Mouse (Mus musculus) G1E (cell line): ENCODE measurements around the gene Smok2b. TPM values are rescaled to one million over a fixed set of nuclear protein-coding genes. Genes with fewer than 3 reads are reported as not detected.
"Not testable (repeated sequence)": the region's sequence is repeated elsewhere in the genome, so short reads cannot be mapped to it uniquely, and the experiment has no call there.

Experiments
- ATAC-seq: 2 replicates; pipeline ENCODE4 v1.8.0; 2016; ENCODE audit warnings: mild to moderate bottlenecking; ENCODE audit not compliant: insufficient number of reproducible peaks, poor library complexity, low FRiP score, severe bottlenecking; ENCODE audit errors: extremely low read depth
- DNase-seq: peaks from one replicate; pipeline ENCODE4 v3.0.0; 2012; ENCODE audit warnings: low spot score
- H3K27me3 ChIP-seq: 2 replicates; pipeline ENCODE4 v1.6.1; 2012; ENCODE audit warnings: mild to moderate bottlenecking, low read length, inconsistent platforms; ENCODE audit not compliant: insufficient read depth
- H3K36me3 ChIP-seq: replicated peaks from 2 replicates; pipeline ENCODE3; 2012; ENCODE audit warnings: mild to moderate bottlenecking, inconsistent platforms
- H3K4me1 ChIP-seq: 2 replicates; pipeline ENCODE4 v1.6.1; 2012; ENCODE audit warnings: low read depth, low read length, inconsistent platforms, mixed read lengths; ENCODE audit not compliant: insufficient read depth
- H3K4me3 ChIP-seq: 2 replicates; pipeline ENCODE4 v1.5.1; 2012; ENCODE audit warnings: low read depth, mild to moderate bottlenecking, inconsistent platforms, low read length, moderate library complexity, mixed read lengths
- H3K9me3 ChIP-seq: replicated peaks from 2 replicates; pipeline ENCODE4 v1.6.1; 2012; ENCODE audit warnings: inconsistent platforms
- CTCF ChIP-seq: IDR thresholded peaks from 2 replicates; pipeline ENCODE4 v1.5.1; 2012; ENCODE audit warnings: low read depth, low read length, inconsistent platforms, mixed read lengths
- GATA1 ChIP-seq: IDR thresholded peaks from 2 replicates; pipeline ENCODE4 v1.6.1; 2012; ENCODE audit warnings: borderline replicate concordance, low read length, inconsistent platforms, mixed read lengths
- GATA2 ChIP-seq: IDR thresholded peaks from 2 replicates; pipeline ENCODE4 v1.6.1; 2012; ENCODE audit warnings: low read depth, low read length, inconsistent platforms, borderline replicate concordance
- POLR2AphosphoS5 ChIP-seq: IDR thresholded peaks from 2 replicates; pipeline ENCODE4 v1.6.1; 2012; ENCODE audit warnings: low read depth, low read length, inconsistent platforms; ENCODE audit not compliant: insufficient replicate concordance
- TAL1 ChIP-seq: conservative IDR thresholded peaks from 2 replicates; pipeline ENCODE4 v1.6.1; 2012; ENCODE audit warnings: low read depth, low read length, inconsistent platforms, mixed read lengths
- polyA plus RNA-seq: library from polyadenylated mRNA; stranded (reverse); fragments of >175 nt; gene quantifications from 2 replicates; pipeline ENCODE4 v1.2.3, GENCODE M21; 2012
- total RNA-seq, 2 experiments: library from RNA; stranded (forward) in 1 of 2; stranded (reverse) in 1 of 2; fragments of 200-1000 nt in 1 of 2; fragments of >200 nt in 1 of 2; fragmentation: Nextera tagmentation in 1 of 2; gene quantifications; 2 replicates each; pipeline ENCODE4 v1.2.3; 2014 to 2017

Smok2b gene
- total and polyA plus RNA-seq, 3 experiments: 0.11 TPM; not detected in 2

DNA sequence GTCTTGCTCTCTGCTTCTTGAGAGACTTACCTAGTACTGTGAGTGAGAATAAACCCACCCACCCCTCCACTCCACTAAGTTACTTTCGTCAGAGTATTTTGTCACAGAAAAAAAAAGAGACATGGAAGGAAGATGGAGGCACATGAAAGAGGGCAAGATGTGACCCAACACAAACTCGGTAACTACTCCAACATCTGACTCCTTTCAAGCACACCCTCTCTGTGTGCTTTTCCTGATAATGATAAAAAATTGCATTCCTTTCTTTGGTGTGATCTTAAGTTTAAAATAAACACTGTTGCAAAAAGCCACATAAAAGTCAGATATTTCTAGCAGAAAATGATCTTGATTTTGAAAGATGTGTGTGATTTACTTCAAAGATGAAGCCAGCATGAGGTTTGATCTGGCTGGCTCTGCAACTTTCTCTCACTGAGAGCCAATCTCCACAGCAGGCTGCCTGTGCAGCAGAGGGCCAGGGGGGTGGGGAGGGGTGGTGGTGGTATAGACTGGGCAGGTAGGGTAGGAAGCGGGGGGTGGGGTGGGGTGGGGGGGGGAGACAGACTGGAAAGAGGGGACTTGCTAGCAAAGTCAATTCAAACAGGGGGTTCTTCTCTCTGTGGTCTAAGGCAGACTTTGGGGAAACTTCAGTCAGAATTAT, 27.5 kb upstream of the Smok2b start:
- DNase-seq, H3K27me3 ChIP-seq, H3K9me3 ChIP-seq, ATAC-seq, H3K36me3 ChIP-seq, H3K4me3 ChIP-seq, H3K4me1 ChIP-seq: not testable (repeated sequence)

DNA sequence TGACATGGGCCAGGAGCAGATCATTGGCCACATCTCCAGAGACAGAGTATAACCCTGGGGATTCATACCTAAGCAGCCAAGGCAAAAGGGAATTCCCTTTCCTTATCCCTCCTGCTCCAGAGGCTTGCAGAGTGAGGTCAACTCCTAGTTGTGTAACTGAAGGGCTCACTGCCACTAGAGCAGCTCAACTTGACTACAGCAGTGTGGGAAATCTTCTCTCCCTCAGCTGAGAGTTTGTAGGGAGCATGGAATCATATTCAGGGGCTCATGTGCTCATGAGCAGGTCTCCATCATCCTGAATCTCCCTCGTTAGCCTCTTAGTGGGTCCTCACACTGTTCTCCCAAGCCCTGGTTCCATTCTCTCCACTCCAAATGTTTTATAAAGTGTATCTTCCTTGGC, 24.8 kb upstream of the Smok2b start:
- H3K27me3 ChIP-seq, DNase-seq, H3K4me3 ChIP-seq, ATAC-seq, H3K36me3 ChIP-seq, H3K4me1 ChIP-seq, H3K9me3 ChIP-seq: not testable (repeated sequence)

DNA sequence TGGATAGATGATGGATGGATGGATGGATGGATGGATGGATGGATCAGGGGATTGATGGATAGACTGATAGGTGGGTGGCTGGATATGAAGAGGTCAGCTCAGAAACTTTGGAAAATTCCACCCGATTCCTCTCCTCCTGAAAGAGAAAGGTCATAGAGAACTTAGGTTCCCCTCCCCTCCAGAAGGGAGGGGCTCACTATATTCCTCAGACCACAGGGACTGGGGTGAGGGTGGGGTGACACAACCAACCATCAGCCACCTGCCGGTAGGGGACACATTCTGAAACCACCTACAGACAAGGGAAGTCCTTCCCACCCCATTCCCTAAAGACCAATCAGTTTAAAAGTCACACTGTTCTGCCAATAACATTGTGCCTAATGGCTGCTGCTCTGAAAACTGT, 23.6 kb upstream of the Smok2b start:
- no peaks in the 10 kb centered on the region for H3K36me3 ChIP-seq
- DNase-seq (no peak), ATAC-seq (no peak)
- H3K9me3 ChIP-seq: no peaks in the 10 kb centered on the region
- TF ChIP-seq GATA1 (no peak), POLR2AphosphoS5 (no peak), GATA2 (no peak), CTCF (no peak), TAL1 (no peak)
- H3K27me3 ChIP-seq: no peaks in the 10 kb centered on the region
- no peaks in the 10 kb centered on the region for H3K4me1 ChIP-seq
- H3K4me3 ChIP-seq: no peak overlapping the region

DNA sequence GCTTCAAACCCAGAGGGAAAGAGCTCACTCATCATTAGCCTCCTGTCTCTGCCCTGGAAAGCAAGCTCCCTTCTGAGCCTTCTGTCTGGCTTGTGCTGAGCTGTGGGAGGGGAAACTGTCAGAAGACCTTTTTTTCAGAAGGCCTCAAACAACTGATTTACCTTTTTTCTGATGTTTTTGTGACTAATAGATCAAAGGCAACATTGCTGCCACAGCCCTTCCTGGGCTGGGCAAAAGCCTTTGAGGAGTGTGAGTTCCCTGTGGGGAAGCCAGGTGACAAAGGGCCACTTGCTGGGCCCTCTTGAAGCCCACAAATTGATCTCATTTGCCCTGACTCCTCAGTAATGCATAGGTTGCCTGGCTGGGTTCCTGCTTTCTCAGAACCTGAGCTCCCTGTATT, 21.6 kb upstream of the Smok2b start:
- not testable (repeated sequence) for H3K9me3 ChIP-seq, DNase-seq, H3K27me3 ChIP-seq, ATAC-seq, H3K36me3 ChIP-seq, H3K4me1 ChIP-seq, H3K4me3 ChIP-seq

DNA sequence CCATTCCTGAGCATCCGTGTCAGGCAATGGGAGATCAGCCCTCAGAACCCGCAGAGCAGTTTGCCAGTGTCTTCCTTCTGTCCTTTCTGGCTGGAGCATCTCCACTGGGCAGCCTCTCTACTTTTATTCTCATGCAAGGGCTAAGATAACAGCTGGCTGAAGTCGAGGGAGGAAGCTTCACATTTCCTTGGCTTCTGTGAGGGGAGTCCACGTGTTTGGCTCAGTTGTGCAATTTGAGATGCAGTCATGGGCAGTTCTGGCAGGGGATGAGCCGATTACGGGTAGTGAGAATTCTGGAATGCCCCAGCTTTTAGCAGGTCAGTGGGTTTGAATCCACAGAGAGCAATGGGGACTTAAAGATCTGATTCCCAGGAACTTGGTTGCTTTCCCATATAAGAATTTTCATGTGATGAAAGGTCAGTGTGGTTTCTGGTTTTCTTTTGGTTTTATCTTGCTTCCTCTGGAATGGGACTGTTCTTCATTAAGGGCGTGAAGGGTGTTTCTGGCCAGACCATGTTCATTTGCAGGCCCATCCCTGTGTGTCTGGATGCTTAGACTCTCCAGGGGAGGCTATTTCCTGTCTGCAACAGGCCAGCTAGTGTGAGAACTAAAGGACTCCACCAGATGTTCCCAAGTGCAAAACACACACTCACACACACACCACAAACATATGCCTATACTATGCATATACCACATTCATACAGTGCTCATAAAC, 17.8 kb upstream of the Smok2b start:
- DNase-seq (no peak), ATAC-seq (no peak)
- no peaks in the 10 kb centered on the region for H3K27me3 ChIP-seq
- no peaks in the 10 kb centered on the region for H3K9me3 ChIP-seq
- no peaks in the 10 kb centered on the region for H3K4me1 ChIP-seq
- no peak overlapping the region for H3K4me3 ChIP-seq
- no peaks in the 10 kb centered on the region for H3K36me3 ChIP-seq
- no peak for TF ChIP-seq TAL1
- TF ChIP-seq GATA2: no peak
- no peak for TF ChIP-seq POLR2AphosphoS5
- no peak for TF ChIP-seq CTCF
- no peak for TF ChIP-seq GATA1

DNA sequence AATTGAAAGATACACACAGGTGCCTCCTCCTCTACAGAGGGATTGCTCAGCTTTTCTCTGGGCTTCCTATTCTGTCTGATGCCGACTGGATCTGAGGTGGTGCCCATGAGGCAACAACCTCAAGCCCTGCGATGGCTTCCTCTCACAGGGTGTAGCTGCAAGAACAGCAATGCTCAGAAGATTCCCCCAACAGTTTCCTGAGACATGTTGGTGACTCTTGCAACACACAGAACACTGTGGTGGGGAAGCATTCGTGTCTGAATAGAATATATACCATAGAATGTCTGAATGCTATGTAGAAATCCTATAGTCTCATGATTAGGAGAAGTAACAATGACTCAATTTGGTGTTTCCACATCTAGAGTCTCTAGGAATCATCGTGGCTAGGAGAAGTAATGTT, 15.9 kb upstream of the Smok2b start:
- ATAC-seq (no peak), DNase-seq (no peak)
- Histone ChIP-seq H3K36me3 (no peaks in the 10 kb centered on the region), H3K9me3 (no peaks in the 10 kb centered on the region), H3K4me3 (no peak overlapping the region), H3K27me3 (no peaks in the 10 kb centered on the region), H3K4me1 (no peaks in the 10 kb centered on the region)
- TF ChIP-seq POLR2AphosphoS5: no peak
- no peak for TF ChIP-seq GATA2
- TF ChIP-seq GATA1: no peak
- no peak for TF ChIP-seq TAL1
- TF ChIP-seq CTCF: no peak

DNA sequence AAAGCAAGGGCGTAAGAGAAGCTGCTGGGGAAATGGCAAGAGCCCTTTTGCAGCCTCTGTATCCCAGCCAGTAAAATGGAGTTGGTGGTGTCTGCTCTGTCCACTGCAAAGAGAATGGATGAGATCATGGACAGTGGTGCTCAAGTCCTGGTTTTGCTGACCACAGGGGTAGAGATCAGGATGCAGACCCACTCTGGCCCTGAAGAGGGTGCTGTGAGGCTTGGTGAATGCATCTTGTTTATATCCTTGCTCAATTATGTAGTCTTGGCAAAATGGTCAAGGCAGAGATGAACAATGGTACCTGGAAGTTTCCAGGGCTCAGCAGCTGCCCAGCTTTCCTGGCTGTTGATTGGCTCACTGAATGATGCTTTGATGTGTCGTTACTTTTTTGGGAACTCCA, 14.5 kb upstream of the Smok2b start:
- no peak for DNase-seq
- Histone ChIP-seq H3K9me3 (no peaks in the 10 kb centered on the region), H3K4me3 (no peak overlapping the region), H3K27me3 (no peaks in the 10 kb centered on the region), H3K4me1 (no peaks in the 10 kb centered on the region), H3K36me3 (no peaks in the 10 kb centered on the region)
- TF ChIP-seq GATA1 (no peak), GATA2 (no peak), TAL1 (no peak), POLR2AphosphoS5 (no peak), CTCF (no peak)
- ATAC-seq: no peak
